Mouse (Mus musculus): ENCODE results near the gene Rec114.

DNA sequence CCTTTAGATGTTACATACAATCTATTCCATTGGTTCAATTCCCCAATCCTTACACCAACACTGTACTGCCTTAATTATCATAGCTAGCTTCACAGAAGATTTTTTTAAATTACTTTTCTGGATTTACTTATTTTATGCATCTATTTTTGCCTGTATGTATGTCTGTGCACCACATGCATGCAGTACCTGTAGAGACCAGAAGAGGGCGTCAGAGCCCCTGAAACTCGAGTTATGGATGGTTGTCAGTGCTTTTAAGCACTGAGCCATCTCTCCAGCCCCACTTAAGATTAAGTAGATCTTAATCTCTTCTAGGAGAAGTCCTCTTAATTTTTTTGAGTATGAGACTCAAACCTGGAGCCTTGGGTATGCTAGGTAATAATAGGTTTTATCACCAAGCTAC, 31.6 kb upstream of the Rec114 start:
- TF ChIP-seq USF1 (IDR thresholded peaks at IDR 0.05; ENCODE audit: low read depth) (no peak), POLR2A (IDR thresholded peaks at IDR 0.05; ENCODE audit: insufficient read length, low read depth) (no peak), MAX (IDR thresholded peaks at IDR 0.05; ENCODE audit: low read depth) (no peak), MYOG (IDR thresholded peaks at IDR 0.05; ENCODE audit: control insufficient read depth in 1 of 3, insufficient read depth in 1 of 3, insufficient read length in 2 of 3, low read depth in 2 of 3) (no peak), POLR2AphosphoS2 (IDR thresholded peaks at IDR 0.05; ENCODE audit: insufficient read length, low read depth) (no peak), TCF3 (IDR thresholded peaks at IDR 0.05; ENCODE audit: insufficient read length, low read depth) (no peak), CEBPB (IDR thresholded peaks at IDR 0.05; ENCODE audit: insufficient read depth, poor library complexity, severe bottlenecking) (no peak), TCF12 (IDR thresholded peaks at IDR 0.05; ENCODE audit: insufficient read depth, poor library complexity, severe bottlenecking) (no peak), E2F4 (IDR thresholded peaks at IDR 0.05; ENCODE audit: insufficient read depth) (no peak)
